Mouse (Mus musculus): ENCODE results near the gene Fbxo40.

Gene Fbxo40

DNA sequence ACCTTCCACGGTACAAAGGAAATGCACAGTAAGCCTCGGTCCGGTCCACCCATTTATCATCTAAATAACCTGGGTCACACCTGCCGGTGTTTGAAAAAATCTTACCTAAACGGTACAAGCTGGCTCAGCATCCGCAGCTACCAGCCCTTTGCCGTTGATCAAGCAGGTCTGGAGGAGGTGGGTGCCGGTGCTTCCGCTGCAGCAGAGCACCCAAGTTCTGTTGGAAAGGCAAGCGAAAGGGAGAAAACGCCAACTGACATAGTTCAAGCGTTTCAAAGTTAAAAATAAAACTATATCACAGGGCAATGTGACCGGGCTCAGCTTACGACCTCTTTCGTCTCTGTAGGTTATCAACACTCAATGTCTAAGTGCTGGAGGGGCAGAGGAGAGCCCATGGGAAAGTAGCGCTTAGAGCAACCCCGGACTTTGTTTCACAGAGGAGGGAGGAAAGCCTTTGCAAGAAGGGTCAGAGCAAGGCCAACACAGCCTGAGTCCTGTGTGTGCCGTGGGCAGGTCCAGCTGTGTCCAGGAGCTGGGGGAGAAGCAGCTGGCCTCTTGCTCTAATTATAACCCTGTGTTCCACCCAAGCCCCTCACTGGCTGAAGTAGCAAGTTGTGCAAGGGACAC, at the start of gene Fbxo40:
TSS of gene Fbxo40 (minus strand) at position 469 of the 627 bp plus-strand sequence.
- CTCF ChIA-PET = interaction anchor here (0.9 kb wide), 1 partner anchor 19 kb away, joined by 4 read pairs; no protein-coding TSS in a partner anchor

GRCm38 (mm10) chr16:37034751-37035150, 44.5 kb upstream of the Fbxo40 start:
- CTCF ChIA-PET = no interaction called here

- CTCF ChIA-PET = no interaction called here
Measured at GRCm38 (mm10) chr16:37031996-37032395, 41.7 kb upstream of the Fbxo40 start.

GRCm38 (mm10) chr16:37027581-37027980, 37.3 kb upstream of the Fbxo40 start:
- CTCF ChIA-PET = no interaction called here

DNA sequence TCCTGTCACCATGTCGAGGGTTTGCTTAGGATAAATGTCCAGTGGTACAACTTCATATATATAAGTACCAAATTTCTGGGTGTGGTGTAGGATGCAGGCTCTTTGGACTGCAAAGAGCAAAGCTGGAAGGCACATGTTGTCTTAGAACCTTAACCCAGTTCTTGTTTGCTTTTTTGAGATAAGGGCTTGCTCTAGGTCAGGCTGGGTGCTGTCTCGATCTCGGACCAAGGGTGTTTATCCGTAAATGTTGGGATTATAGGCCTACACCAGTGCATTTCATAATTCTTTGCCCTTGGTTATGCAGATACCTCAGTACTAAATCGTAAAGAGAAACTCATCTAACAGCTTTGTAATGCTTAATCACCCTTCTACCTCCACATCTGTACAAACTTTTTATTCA, 22.1 kb upstream of the Fbxo40 start:
- CTCF ChIA-PET = interaction anchor here (0.6 to 1.2 kb wide), 2 partner anchors 77 kb away, joined by 3 read pairs; partner anchors contain the start of gene Hcls1

DNA sequence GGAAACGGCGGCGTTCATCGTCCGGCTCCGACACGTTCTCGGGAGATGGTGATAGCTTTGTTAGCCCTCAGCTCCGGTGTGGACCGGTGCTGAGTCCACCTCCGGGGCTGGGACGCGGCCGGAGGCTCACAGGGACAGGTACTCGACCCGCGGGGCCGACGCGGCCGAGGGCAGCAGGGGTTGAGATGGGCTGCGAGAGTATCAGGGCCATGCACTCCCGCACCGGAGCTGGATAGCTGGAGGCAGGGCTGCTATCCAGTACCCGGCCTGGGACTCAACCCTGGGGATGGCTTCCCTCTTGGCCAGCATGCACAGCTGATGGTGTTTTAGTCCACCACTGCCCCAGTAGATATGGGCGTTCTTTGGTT, 21.6 kb upstream of the Fbxo40 start:
- CTCF ChIA-PET = interaction anchor here (0.6 to 1.2 kb wide), 2 partner anchors 77 kb away, joined by 3 read pairs; partner anchors contain the start of gene Hcls1

- CTCF ChIA-PET = no interaction called here
Measured at GRCm38 (mm10) chr16:37011061-37011921, 21.0 kb upstream of the Fbxo40 start, which contains the start of gene Polq. TSS of gene Polq (plus strand) at chr16:37011786.

DNA sequence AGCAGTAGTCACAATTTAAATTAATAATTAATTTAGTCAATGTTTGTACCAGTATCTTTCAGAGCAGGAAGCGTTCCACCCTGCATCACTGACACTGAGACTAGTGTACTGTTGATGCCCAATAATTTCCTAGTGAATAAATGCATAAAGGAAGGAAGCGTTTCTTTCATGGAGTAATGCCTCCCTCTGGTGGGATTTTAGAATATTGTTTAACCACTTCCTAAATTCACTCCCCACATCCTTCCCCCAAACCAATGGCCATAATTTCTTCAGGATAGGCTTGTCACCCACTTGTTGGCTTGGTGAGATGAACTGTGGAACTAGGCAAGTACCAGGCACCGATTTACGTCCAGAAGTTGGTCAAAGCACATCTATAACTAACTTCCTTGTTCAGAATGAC, 20.1 kb upstream of the Fbxo40 start:
- CTCF ChIA-PET = no interaction called here

- CTCF ChIA-PET = interaction anchor here (0.9 kb wide), 1 partner anchor 19 kb away, joined by 4 read pairs; the partner anchor contains the start of gene Fbxo40
Measured at GRCm38 (mm10) chr16:37009262-37009661, 19.0 kb upstream of the Fbxo40 start.

GRCm38 (mm10) chr16:36999366-36999972, 9.2 kb upstream of the Fbxo40 start:
- CTCF ChIA-PET = no interaction called here

DNA sequence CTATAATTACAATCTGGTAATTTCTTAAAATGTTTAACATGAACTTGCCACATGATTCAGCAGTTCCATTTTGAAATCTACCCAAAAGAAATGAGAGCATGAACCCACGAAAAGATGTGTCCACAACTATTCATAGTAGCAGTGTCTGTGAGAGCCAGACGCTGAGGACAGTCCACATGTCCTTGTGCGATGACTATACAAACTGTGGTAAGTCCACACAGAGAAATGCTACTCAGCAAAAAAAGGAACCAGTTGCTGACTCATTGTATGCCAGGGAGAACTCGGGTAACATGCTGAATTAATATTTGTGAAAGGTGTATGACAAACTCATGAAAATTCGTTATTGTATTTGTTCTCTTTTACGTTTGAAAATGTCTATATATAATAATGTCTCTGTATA, 7.4 kb upstream of the Fbxo40 start:
- CTCF ChIA-PET = no interaction called here

DNA sequence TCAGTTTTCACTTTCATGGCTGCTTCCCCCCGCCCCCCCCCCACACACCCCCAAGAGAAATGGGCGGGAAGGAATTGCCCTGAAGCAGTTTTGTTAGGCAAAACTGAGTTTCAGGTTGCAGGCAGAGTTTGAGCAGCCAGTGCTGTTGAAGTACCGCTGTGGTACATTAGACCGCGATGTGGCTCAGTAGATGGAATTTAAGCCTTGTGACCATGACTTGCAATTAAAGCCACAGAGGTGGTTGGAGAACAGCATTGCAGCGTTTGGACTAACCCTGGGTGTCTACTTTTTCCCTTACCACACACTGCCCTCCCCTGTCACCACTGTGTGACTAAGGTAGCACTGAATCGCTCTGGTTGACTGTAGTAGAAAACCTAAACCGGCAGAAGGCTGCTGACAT, 774 bp downstream of the Fbxo40 start:
- CTCF ChIA-PET = interaction anchor here (0.7 to 0.9 kb wide), 2 partner anchors 20 to 83 kb away, joined by 3 to 4 read pairs; no protein-coding TSS in a partner anchor

GRCm38 (mm10) chr16:36988066-36988465, 2.2 kb downstream of the Fbxo40 start:
- CTCF ChIA-PET = no interaction called here

- CTCF ChIA-PET = no interaction called here
Measured at GRCm38 (mm10) chr16:36987399-36987798, 2.9 kb downstream of the Fbxo40 start.

- CTCF ChIA-PET = interaction anchor here (0.6 kb wide), 1 partner anchor 357 kb away, joined by 4 read pairs; no protein-coding TSS in a partner anchor
Measured at GRCm38 (mm10) chr16:36985636-36986042, 4.6 kb downstream of the Fbxo40 start.

GRCm38 (mm10) chr16:36983796-36984195, 6.5 kb downstream of the Fbxo40 start:
- CTCF ChIA-PET = no interaction called here

DNA sequence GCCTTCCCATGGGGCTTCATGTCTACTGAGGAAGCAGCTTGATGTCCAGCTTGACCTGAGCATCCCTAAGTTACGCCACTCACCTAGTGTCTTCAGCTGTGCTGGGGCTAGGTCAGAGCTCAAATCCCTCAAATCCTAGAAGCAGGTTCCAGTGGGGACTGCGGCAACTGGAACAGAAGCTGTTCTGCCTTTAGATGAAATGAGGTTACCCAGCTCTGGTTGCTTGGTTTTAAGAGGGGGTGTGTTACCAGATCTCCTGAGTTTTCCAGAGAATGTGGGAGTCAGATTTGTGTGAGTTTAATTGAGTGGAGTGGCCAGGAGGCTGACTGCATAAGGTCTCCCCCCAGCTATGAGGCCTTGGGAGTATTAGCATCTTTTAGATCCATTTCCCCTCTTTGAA, 11.1 kb downstream of the Fbxo40 start:
- CTCF ChIA-PET = interaction anchor here (0.6 kb wide), 1 partner anchor 29 kb away, joined by 16 read pairs; no protein-coding TSS in a partner anchor

GRCm38 (mm10) chr16:36963415-36963814, 26.9 kb downstream of the Fbxo40 start:
- CTCF ChIA-PET = no interaction called here

- CTCF ChIA-PET = no interaction called here
Measured at GRCm38 (mm10) chr16:36955106-36955505, 35.2 kb downstream of the Fbxo40 start.

DNA sequence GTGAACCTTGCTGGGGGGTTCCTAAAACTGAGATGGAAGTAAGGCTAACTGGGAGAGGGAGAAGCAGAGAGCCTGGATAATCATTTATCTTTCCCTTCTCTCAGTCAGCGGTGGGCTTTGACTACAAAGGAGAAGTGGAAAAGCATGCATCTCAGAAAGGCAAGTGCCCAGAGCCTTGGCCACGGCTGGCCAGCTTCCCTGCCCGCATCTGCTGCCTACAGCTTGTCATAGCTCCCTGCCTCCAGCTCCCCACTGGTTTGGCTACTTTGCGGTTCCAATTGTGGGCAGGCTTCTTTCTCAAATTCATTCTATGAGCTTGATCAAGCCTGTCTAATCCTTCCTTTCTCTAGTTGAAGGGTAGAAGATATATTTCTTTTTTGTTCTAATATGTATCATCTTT, 39.2 kb downstream of the Fbxo40 start:
- CTCF ChIA-PET = no interaction called here

DNA sequence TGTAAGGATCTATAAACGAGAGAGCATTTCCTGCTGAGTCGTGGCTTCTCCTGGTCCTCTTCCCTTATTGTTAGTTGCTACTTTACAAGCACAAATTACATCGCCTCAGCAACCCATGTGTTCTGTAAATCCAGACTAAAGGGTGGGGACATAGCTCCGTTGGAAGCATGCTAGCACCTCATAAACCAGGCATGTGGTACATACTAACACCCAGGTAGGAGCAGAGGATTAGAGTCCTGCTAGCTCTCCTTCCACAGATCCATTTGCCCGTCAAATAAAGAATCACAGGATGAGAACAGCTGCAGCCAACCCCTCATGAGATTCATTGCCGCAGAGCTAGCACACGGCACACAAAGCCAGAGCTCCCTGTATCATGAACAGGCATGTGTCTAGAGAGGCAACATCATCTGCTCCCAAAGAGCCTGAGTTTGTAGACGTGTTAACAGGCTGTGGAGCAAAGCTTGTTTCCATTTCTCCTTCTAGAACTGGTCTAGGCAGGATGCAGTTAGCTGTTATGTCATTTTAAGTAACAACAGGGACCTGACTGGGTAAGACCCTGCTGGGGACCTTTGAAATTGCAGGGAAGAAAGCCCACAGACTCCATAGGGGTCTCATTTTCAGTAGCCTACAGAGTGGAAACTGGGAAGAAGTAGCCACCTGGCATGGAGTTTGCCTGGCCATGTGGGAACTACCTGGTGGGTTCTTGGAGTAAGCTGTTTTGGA, 40.5 kb downstream of the Fbxo40 start:
- CTCF ChIA-PET = interaction anchor here (0.8 kb wide), 1 partner anchor 48 kb away, joined by 5 read pairs; no protein-coding TSS in a partner anchor
